Mouse (Mus musculus) neutrophil, adult 5-6 weeks (primary cell): ENCODE results near the gene Gm28048. TPM values are rescaled to one million over a fixed set of nuclear protein-coding genes. Genes with fewer than 3 reads are reported as not detected.

ENCODE experiments used
- ATAC-seq: fragments of 151-379, 151-347 bp; 2 replicates; pipeline ENCODE4 v1.8.0; 2017; ENCODE audit warnings: mild to moderate bottlenecking, moderate TSS enrichment; ENCODE audit not compliant: insufficient number of reproducible peaks, poor library complexity, low FRiP score, severe bottlenecking; ENCODE audit errors: extremely low read depth
- total RNA-seq: library from RNA; stranded (forward); fragments of 200-1000 nt; gene quantifications from 2 replicates; pipeline ENCODE4 v1.2.3, GENCODE M21; 2017

The Gm28048 gene
- total RNA-seq, 1 experiment from 2014 or later: 43.8 TPM

- ATAC-seq: no peak
These were observed 24.0 kb downstream of the Gm28048 start for GRCm38 (mm10) chr11:22957791-22958374.

GRCm38 (mm10) chr11:22956830-22957229, 25.1 kb downstream of the Gm28048 start:
- peak; percentile 77 for ATAC-seq

GRCm38 (mm10) chr11:22956346-22956745, 25.5 kb downstream of the Gm28048 start:
- no peak for ATAC-seq

- no peak for ATAC-seq
These were observed 29.2 kb downstream of the Gm28048 start for GRCm38 (mm10) chr11:22952668-22953067.

- no peak for ATAC-seq
These were observed 31.8 kb downstream of the Gm28048 start for GRCm38 (mm10) chr11:22950131-22950530.

- no peak for ATAC-seq
These were observed 32.8 kb downstream of the Gm28048 start for GRCm38 (mm10) chr11:22949101-22949500.

- ATAC-seq: no peak
These were observed 42.9 kb downstream of the Gm28048 start for GRCm38 (mm10) chr11:22938983-22939382.

GRCm38 (mm10) chr11:22937716-22938316, 44.1 kb downstream of the Gm28048 start:
- no peak for ATAC-seq

GRCm38 (mm10) chr11:22936446-22937125, 45.3 kb downstream of the Gm28048 start:
- peak; percentile 96 for ATAC-seq

- no peak for ATAC-seq
These were observed 49.7 kb downstream of the Gm28048 start for GRCm38 (mm10) chr11:22932167-22932566.

- ATAC-seq: no peak
These were observed 50.5 kb downstream of the Gm28048 start for GRCm38 (mm10) chr11:22931320-22931905.

GRCm38 (mm10) chr11:22930129-22930528, 51.8 kb downstream of the Gm28048 start:
- ATAC-seq: peak; percentile 50; the same call in 1 of the 2 replicates

GRCm38 (mm10) chr11:22928586-22929169, 53.2 kb downstream of the Gm28048 start:
- peak; percentile 73; the same call in 1 of the 2 replicates for ATAC-seq

- ATAC-seq: no peak
These were observed 58.3 kb downstream of the Gm28048 start for GRCm38 (mm10) chr11:22923606-22924005.

GRCm38 (mm10) chr11:22922546-22922945, 59.3 kb downstream of the Gm28048 start:
- no peak for ATAC-seq

GRCm38 (mm10) chr11:22919336-22919735, 62.6 kb downstream of the Gm28048 start:
- ATAC-seq: no peak

GRCm38 (mm10) chr11:22917786-22918185, 64.1 kb downstream of the Gm28048 start:
- ATAC-seq: no peak

- ATAC-seq: no peak
These were observed 68.1 kb downstream of the Gm28048 start for GRCm38 (mm10) chr11:22913744-22914143.

GRCm38 (mm10) chr11:22911831-22912230, 70.1 kb downstream of the Gm28048 start:
- ATAC-seq: no peak
